Mouse (Mus musculus) myocyte (in vitro differentiated cells): ENCODE data around the gene Rpl27.

Source experiments
- CEBPB ChIP-seq: IDR thresholded peaks from 2 replicates; pipeline ENCODE4 v1.6.1; 2011; ENCODE audit warnings: mild to moderate bottlenecking, moderate library complexity; ENCODE audit not compliant: poor library complexity, insufficient read depth, severe bottlenecking
- POLR2A ChIP-seq: IDR thresholded peaks from one replicate; pipeline ENCODE4 v1.6.1; 2011; ENCODE audit warnings: low read depth, mild to moderate bottlenecking, control low read depth, moderate library complexity; ENCODE audit not compliant: insufficient read length
- POLR2AphosphoS2 ChIP-seq: IDR thresholded peaks from one replicate; pipeline ENCODE4 v1.6.1; 2011; ENCODE audit warnings: low read depth, control low read depth; ENCODE audit not compliant: insufficient read length
- SRF ChIP-seq: IDR thresholded peaks from one replicate; pipeline ENCODE4 v1.6.1; 2011; ENCODE audit warnings: low read depth; ENCODE audit not compliant: control insufficient read depth, insufficient read length
- TCF12 ChIP-seq: IDR thresholded peaks from one replicate; pipeline ENCODE4 v1.6.1; 2011; ENCODE audit warnings: mild to moderate bottlenecking, control low read depth; ENCODE audit not compliant: poor library complexity, insufficient read depth, severe bottlenecking
- USF1 ChIP-seq: IDR thresholded peaks from one replicate; pipeline ENCODE4 v1.6.1; 2011; ENCODE audit warnings: low read depth, mild to moderate bottlenecking, control low read depth, moderate library complexity

- TF ChIP-seq POLR2A (no peak), TCF12 (no peak), CEBPB (no peak), POLR2AphosphoS2 (no peak), SRF (no peak), USF1 (no peak)
Measured at GRCm38 (mm10) chr11:101477194-101477551, 35.1 kb downstream of the Rpl27 start.
